Mouse (Mus musculus): Measurements from ENCODE around the gene Nfkbid.

DNA sequence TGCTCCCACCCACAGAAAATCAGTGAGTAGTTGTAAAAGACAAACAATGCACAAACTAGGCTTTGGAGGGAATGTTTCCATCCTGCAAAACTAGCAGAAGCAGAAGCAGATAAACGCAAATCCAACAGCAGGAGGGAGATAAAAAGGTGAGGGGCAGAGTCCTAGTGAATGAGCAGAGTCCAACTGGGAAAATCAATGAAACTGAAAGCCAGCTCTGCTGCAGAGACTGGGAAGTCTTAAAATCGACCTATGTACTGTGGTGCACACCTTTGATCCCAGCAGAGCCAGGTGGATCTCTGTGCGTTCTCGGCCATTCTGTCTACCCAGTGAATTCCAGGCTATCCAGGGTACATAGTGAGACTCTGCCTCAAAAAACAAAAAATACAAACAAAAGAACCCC is 53.5 kb downstream of the Nfkbid start:
- TF ChIP-seq CTCF (conservative IDR thresholded peaks at IDR 0.05; ENCODE audit: low read length), result no peak
- no peak for TF ChIP-seq POU5F1 (IDR thresholded peaks at IDR 0.05; ENCODE audit: borderline replicate concordance, low read length)

Measured in E14TG2a.4 (cell line).